Mouse (Mus musculus) cerebellum, adult 2 months (tissue): ENCODE measurements around the gene Ankrd13b.

Experiments
- CTCF ChIP-seq: fragments of 200-500 bp; IDR thresholded peaks from 2 replicates; pipeline ENCODE4 v1.5.1; 2011; ENCODE audit warnings: low read depth, mild to moderate bottlenecking, control low read depth, low read length, moderate library complexity, borderline replicate concordance; ENCODE audit not compliant: insufficient read depth
- POLR2A ChIP-seq: fragments of 200-500 bp; IDR thresholded peaks from 2 replicates; pipeline ENCODE4 v1.6.1; 2011; ENCODE audit warnings: low read length, control low read depth, borderline replicate concordance; ENCODE audit not compliant: insufficient read depth

- TF ChIP-seq POLR2A, result no peak
- no peak for TF ChIP-seq CTCF
These were observed 2.9 kb upstream of the Ankrd13b start for GRCm38 (mm10) chr11:77492311-77492871.
